8 mouse cellular contexts compared by ENCODE assay signal in genomic region chr10:66813850-66814564, GRCm38 (mm10).
DNase-seq lines count a peak whose midpoint lies in the region; ATAC-seq and TF ChIP-seq lines count a peak whose summit lies in the region.

No protein-coding gene starts in this region.

- H3K4me3 ChIP-seq in heart, embryonic 10.5 days, result peak overlapping the region; percentile 46
- H3K4me3 ChIP-seq in hindbrain, embryonic 15.5 days, result no peak overlapping the region
- H3K4me3 ChIP-seq in lung, embryonic 16.5 days (ENCODE audit: low read length), result peak overlapping the region; percentile 23; the same call in 1 of the 2 replicates
- no peak overlapping the region for H3K4me3 ChIP-seq in stomach, postnatal 0 days (ENCODE audit: low read depth, low read length)

- H3K27ac ChIP-seq in heart, embryonic 10.5 days, result no peak overlapping the region
- H3K27ac ChIP-seq in hindbrain, embryonic 15.5 days (replicated peaks), result no peak overlapping the region
- H3K27ac ChIP-seq in lung, embryonic 16.5 days (ENCODE audit: low read length), result peak overlapping the region; percentile 45; the same call in 1 of the 2 replicates
- no peak overlapping the region for H3K27ac ChIP-seq in stomach, postnatal 0 days (replicated peaks)

- H3K9ac ChIP-seq in hindbrain, embryonic 15.5 days, result no peak overlapping the region
- H3K9ac ChIP-seq in lung, embryonic 16.5 days (ENCODE audit: low read length), result 0 out of 2 replicates have a peak overlapping the region, but pooled peaks have one; percentile 19
- no peak overlapping the region for H3K9ac ChIP-seq in stomach, postnatal 0 days (ENCODE audit: low read length)

- no peaks in the 10 kb centered on the region for H3K9me3 ChIP-seq in heart, embryonic 10.5 days
- H3K9me3 ChIP-seq in hindbrain, embryonic 15.5 days, result no peaks in the 10 kb centered on the region
- H3K9me3 ChIP-seq in lung, embryonic 16.5 days (ENCODE audit: control insufficient read depth, low read length), result no peaks in the 10 kb centered on the region
- H3K9me3 ChIP-seq in stomach, postnatal 0 days (ENCODE audit: control insufficient read depth, low read length), result no peaks in the 10 kb centered on the region

- intact Hi-C loops in heart, postnatal 25 days (cut with DNase I), result no loop called here

- ATAC-seq in hindbrain, embryonic 15.5 days (ENCODE audit: low FRiP score, low read depth), result no peak
- peak; percentile 24 for ATAC-seq in lung, embryonic 16.5 days (ENCODE audit: low read depth)
- peak; percentile 27; the same call in 1 of the 2 replicates for ATAC-seq in stomach, postnatal 0 days (ENCODE audit: low FRiP score, low TSS enrichment)

- WGBS in heart, embryonic 10.5 days, result 11% methylated on average over 15 of the region's 15 CpGs
- 16% methylated on average over 15 of the region's 15 CpGs for WGBS in hindbrain, embryonic 15.5 days
- WGBS in lung, embryonic 16.5 days, result 9% methylated on average over 15 of the region's 15 CpGs
- 14% methylated on average over 15 of the region's 15 CpGs for WGBS in stomach, postnatal 0 days

- no peaks in the 10 kb centered on the region for H3K36me3 ChIP-seq in heart, embryonic 10.5 days
- no peaks in the 10 kb centered on the region for H3K36me3 ChIP-seq in hindbrain, embryonic 15.5 days
- H3K36me3 ChIP-seq in lung, embryonic 16.5 days (ENCODE audit: control insufficient read depth, insufficient read depth, low read length), result no peaks in the 10 kb centered on the region
- no peaks in the 10 kb centered on the region for H3K36me3 ChIP-seq in stomach, postnatal 0 days (ENCODE audit: control insufficient read depth, insufficient read depth, low read length)

- H3K4me2 ChIP-seq in hindbrain, embryonic 15.5 days, result peak overlapping the region; percentile 31
- peak overlapping the region; percentile 50 for H3K4me2 ChIP-seq in lung, embryonic 16.5 days (ENCODE audit: low read depth, low read length)
- peak overlapping the region; percentile 40 for H3K4me2 ChIP-seq in stomach, postnatal 0 days (replicated peaks; ENCODE audit: low read depth)

- no peak for TF ChIP-seq EP300 in stomach, postnatal 0 days (optimal IDR thresholded peaks at IDR 0.05)

- 0 out of 2 replicates have a peak, but pooled peaks cover 9% of the 10 kb centered on the region for H3K4me1 ChIP-seq in heart, embryonic 10.5 days
- H3K4me1 ChIP-seq in hindbrain, embryonic 15.5 days (replicated peaks), result peaks cover 3% of the 10 kb centered on the region; the same call in 1 of the 2 replicates
- H3K4me1 ChIP-seq in lung, embryonic 16.5 days (replicated peaks; ENCODE audit: control insufficient read depth, insufficient read depth, low read length), result peaks cover 8% of the 10 kb centered on the region
- 0 out of 2 replicates have a peak, but pooled peaks cover 3% of the 10 kb centered on the region for H3K4me1 ChIP-seq in stomach, postnatal 0 days (replicated peaks; ENCODE audit: control insufficient read depth, insufficient read depth)

- TF ChIP-seq CTCF in stomach, postnatal 0 days (IDR thresholded peaks at IDR 0.05; ENCODE audit: low read depth), result peak; percentile 62

- DNase-seq in heart, embryonic 10.5 days (ENCODE audit: low spot score), result no peak
- no peak for DNase-seq in heart, postnatal 25 days (ENCODE audit: low spot score)
- DNase-seq in c-Kit-positive CD71-negative TER-119-negative erythroid progenitor cells, embryonic 14.5 days (ENCODE audit: low read depth), result peak; percentile 8
- DNase-seq in stomach, postnatal 0 days (ENCODE audit: low spot score), result no peak
- no peak for DNase-seq in right cerebral cortex, adult 18-20 months
- no peak for DNase-seq in frontal cortex, postnatal 10 days (ENCODE audit: low spot score in 2 of 2)

- peaks cover 12% of the 10 kb centered on the region; the same call in 1 of the 2 replicates for H3K27me3 ChIP-seq in heart, embryonic 10.5 days (ENCODE audit: insufficient read depth, poor library complexity, severe bottlenecking)
- H3K27me3 ChIP-seq in hindbrain, embryonic 15.5 days, result no peaks in the 10 kb centered on the region
- no peaks in the 10 kb centered on the region for H3K27me3 ChIP-seq in lung, embryonic 16.5 days (ENCODE audit: control insufficient read depth, insufficient read depth, low read depth, low read length)
- H3K27me3 ChIP-seq in stomach, postnatal 0 days (ENCODE audit: control insufficient read depth, insufficient read depth, low read length), result no peaks in the 10 kb centered on the region

Comparison
In these comparisons a context has a peak if more than half of its experiments do, and no peak if none do; other contexts are left out.
1. H3K4me3 ChIP-seq: peak in heart, embryonic 10.5 days (single experiment) and lung, embryonic 16.5 days (single experiment); none in hindbrain, embryonic 15.5 days (single experiment) and stomach, postnatal 0 days (single experiment).
2. Peak in every context shown above with its lines, with median percentiles within 50 percentile points of each other: H3K4me2 ChIP-seq.